Mouse (Mus musculus) layer of hippocampus, adult 6 months (tissue): Measurements from ENCODE around the gene Snx11. TPM values are rescaled to one million over a fixed set of nuclear protein-coding genes. Genes with fewer than 3 reads are reported as not detected.

ENCODE experiments used
- long read RNA-seq, 2 experiments: library from polyadenylated mRNA; unstranded; transcript quantifications; one replicate each; pipeline ENCODE4 v2.0.0; 2019 to 2020
- polyA plus RNA-seq: library from polyadenylated mRNA; unstranded; fragments of <200 nt; fragmentation: Nextera tagmentation; gene quantifications from 2 replicates; pipeline ENCODE4 v1.2.3, GENCODE M21; 2021

Snx11 gene
- 14.0 and 14.9 TPM in 2 replicates for polyA plus RNA-seq
- long read RNA-seq, experiment 1, transcript Snx11-202 (8 exons, 2,197 nt) = major isoform, 18 of 38 reads
- long read RNA-seq, experiment 1, transcript Snx11-201 (9 exons, 2,551 nt) = minor isoform, 7 of 38 reads
- long read RNA-seq, experiment 1, partial matches to known transcripts = 3 of 38 reads
- long read RNA-seq, experiment 1, other reads (novel, unspliced or antisense) = 10 of 38 reads
- long read RNA-seq, experiment 2, transcript Snx11-201 (9 exons, 2,551 nt) = minor isoform, 42 of 217 reads
- long read RNA-seq, experiment 2, transcript Snx11-202 (8 exons, 2,197 nt) = major isoform, 128 of 217 reads
- long read RNA-seq, experiment 2, partial matches to known transcripts = 13 of 217 reads
- long read RNA-seq, experiment 2, other reads (novel, unspliced or antisense) = 34 of 217 reads

DNA sequence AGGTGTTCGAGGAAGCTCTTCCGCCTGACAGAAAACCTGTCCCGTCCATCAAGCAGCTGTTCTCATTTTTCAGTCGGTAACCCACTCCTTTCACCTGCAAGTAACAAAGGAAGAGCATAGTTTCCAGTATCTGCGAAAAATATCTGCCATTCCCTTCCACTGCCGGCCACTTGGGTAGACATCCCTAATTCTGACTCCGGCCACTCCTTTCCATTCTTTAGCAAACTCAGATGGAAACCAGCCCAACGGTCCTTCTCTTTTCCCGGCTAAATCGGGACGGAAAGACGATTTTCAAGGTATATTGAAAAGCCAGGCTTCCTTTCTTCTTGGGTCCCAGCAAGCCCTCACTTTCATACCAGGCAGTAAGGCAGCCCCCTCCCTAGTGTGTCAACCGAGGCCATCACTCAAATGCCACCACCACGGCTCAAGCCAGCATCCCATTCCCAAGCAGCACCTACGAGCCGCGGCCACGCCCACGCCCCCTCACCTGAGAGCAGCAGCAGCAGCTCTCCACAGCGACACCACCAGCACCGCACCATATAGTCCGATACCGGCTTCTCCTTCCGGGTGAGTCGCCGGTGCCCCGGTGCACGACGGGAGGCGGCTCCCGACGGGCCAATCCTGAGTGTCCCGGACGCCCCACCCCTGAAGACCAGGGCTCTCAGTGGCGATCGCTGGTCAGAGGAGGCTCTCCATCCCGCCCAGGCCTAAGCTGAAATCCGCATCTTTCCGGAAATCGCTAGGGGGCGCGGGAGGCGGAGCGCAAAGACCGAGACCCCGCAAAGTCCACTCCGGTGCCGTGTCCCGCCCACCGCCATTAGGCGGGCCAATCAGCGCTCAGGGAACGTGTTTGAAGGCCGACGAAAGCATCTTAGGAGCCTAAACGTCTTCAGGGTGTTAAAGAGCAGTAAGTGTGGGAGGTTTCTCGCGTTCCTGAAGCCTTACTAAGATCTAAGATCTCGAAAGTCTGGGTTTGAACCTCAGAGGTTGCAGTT is at the start of gene Snx11:
TSS of gene Snx11 (minus strand) at position 592 of the 995 bp plus-strand sequence.

DNA sequence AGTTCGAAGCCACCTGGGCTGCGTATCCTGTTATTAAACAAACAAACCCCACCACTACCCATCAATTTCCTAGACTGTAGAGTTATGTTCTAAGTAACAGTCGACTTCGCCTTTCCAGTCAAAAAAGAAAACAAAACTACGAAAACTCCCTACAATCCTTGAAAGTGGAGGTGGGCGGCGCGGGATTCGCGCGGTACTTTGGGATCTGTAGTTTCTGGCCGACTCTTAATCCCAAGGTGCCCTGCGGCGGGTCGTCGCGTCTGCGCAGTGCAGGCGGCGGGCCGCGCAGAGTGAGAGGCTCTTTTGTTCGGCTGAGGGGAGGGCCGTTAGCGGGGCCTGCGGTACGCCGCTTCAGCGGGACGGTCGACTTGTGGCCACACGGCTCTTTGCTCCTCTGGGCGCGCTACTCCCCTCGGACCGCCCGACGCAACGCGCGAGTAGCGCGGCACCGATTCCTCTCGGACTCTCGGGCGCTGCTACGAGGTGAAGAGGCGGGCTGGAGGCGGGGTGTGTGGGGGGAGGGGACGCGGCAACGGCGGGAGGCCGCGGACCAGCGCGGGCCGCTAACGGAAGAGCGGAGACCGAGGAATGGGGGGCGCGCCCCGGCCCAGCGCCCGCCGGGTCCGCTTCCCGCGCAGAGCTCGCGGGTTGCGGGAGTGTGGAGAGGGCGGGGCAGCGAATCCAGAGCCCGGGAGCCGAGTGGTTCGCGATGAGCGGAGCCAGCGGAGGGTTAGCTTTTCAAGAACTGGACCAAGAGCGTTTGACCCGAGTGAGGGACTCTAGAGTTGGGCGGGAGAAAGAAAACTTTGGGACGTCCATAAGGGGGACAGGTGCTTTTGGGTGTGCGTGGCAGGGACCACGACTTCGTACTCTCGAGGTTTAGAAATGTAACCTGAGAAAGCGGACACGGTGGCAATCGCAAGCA is 11.8 kb upstream of the Snx11 start, which contains the start of gene Cbx1:
TSS of gene Cbx1 (plus strand) at position 257 of the 925 bp plus-strand sequence.

Other genes starting within 250 kb of the Snx11 start
- gene Cbx1, start 11.6 kb upstream of the Snx11 start, polyA plus RNA-seq = 34.5 and 35.6 TPM in 2 replicates
- gene Nfe2l1, start 52.4 kb upstream of the Snx11 start, polyA plus RNA-seq = 41.6 and 48.6 TPM in 2 replicates
- gene Copz2, start 72.3 kb upstream of the Snx11 start, polyA plus RNA-seq = 22.8 and 27.5 TPM in 2 replicates
- 43.7 and 49.2 TPM in 2 replicates for gene Cdk5rap3, start 138.9 kb upstream of the Snx11 start, polyA plus RNA-seq
- not detected in 2 replicates for gene Prr15l, start 150.5 kb upstream of the Snx11 start, polyA plus RNA-seq
- gene Pnpo, start 166.4 kb upstream of the Snx11 start, polyA plus RNA-seq = 27.1 and 30.9 TPM in 2 replicates
- gene Sp2, start 205.4 kb upstream of the Snx11 start, polyA plus RNA-seq = 4.6 and 4.7 TPM in 2 replicates
- 0.05 TPM in 2 replicates for gene Sp6, start 235.8 kb upstream of the Snx11 start, polyA plus RNA-seq